Mouse (Mus musculus): ENCODE results near the gene Serinc4. TPM values are rescaled to one million over a fixed set of nuclear protein-coding genes. Genes with fewer than 3 reads are reported as not detected.
A peak's percentile ranks its signal among the peaks of the same experiment; 100 is the strongest.
"Not testable (repeated sequence)": the region's sequence is repeated elsewhere in the genome, so short reads cannot be mapped to it uniquely, and the experiment has no call there.

Gene Serinc4
- polyA plus RNA-seq (2015; fragmentation: Nextera tagmentation; extraction: Ambion mirVana) = 0.05 TPM in 1 of 2 replicates, not detected in the other

DNA sequence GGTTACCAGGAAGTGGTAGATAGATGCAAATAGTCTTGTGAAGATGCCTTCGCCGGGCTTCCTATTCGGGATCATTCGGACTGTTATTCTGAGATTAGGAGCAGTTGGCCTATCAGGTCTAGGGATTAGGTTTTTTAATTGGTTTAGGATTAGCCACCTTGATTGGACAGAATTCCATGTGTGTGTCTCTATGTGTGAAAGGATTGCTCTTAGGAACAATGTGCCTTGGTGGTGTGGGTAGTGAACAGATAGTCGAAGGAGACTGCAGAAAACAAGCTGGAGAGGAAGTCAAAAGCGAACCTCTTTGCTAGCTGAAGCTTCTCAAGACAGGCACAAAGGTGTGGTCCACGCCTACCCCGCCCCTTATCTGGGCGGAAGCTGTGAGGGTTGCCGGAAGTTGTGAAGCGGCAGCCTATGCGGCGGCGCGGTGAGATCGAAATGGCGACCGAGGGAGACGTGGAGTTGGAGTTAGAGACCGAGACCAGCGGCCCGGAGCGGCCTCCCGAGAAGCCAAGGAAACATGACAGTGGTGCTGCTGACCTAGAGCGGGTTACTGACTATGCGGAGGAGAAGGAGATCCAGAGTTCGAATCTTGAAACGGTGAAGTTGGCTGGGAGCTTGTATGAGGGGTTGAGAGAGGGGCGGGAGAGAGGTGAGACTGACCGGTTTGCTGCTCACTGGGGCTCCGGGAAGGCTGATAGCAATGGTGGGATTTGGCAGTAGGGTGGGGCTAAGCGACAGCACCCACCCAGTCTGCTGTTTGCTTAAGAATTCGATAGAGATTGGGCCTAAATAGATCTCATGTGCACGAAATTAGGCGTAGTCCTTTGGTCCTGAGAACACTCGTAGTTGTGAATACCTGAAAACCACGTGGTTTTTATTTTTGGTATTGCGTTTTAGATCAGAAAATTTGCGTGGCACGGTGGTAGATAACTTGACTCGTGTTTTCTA is at the start of gene Serinc4:
Serinc4 (minus strand) TSS at position 90 of the 951 bp plus-strand sequence.
- peak within 1 kb of the TSS; percentile 72 for H3K9ac ChIP-seq (ENCODE audit: low read depth, low read length)
- no peak for TF ChIP-seq CTCF (IDR thresholded peaks at IDR 0.05; ENCODE audit: low read depth)
- peaks cover 23% of the 10 kb centered on the region for H3K36me3 ChIP-seq (ENCODE audit: control insufficient read depth, insufficient read depth)
- 0 out of 2 replicates have a peak, but pooled peaks cover 8% of the 10 kb centered on the region for H3K4me1 ChIP-seq (replicated peaks; ENCODE audit: control insufficient read depth, insufficient read depth, low read length)
- peak within 1 kb of the TSS; percentile 81 for H3K27ac ChIP-seq (ENCODE audit: low read depth, low read length)
- H3K27me3 ChIP-seq (replicated peaks; ENCODE audit: control insufficient read depth, insufficient read depth, low read length) = no peaks in the 10 kb centered on the region
- no peaks in the 10 kb centered on the region for H3K9me3 ChIP-seq (ENCODE audit: control insufficient read depth)
- peak; percentile 87 for ATAC-seq
- peak within 1 kb of the TSS; percentile 74 for H3K4me3 ChIP-seq (ENCODE audit: low read depth, low read length)
- H3K4me2 ChIP-seq (replicated peaks; ENCODE audit: low read depth) = peak within 1 kb of the TSS; percentile 76
- WGBS = 2% methylated on average over 41 of the region's 41 CpGs

DNA sequence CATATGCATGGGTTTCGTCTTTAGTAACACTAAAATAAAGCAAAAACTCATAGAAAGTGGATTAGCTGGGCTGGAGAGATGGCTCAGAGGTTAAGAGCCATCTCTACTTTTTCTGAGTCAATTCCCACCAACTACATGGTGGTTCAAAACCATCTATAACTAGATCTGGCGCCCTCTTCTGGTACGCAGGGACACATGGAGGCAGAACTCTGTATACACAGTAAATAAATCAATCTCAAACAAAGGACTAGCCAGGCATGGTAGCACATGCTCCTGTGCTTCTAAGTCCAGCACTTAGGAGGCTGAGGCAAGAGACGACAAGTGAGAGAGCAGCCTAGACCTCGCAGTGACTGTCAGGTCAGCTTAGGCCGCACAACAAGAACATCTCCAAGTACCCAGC is 45.0 kb upstream of the Serinc4 start:
- H3K4me2 ChIP-seq (replicated peaks; ENCODE audit: low read depth); H3K36me3 ChIP-seq (ENCODE audit: control insufficient read depth, insufficient read depth); ATAC-seq; H3K4me3 ChIP-seq (ENCODE audit: low read depth, low read length); H3K4me1 ChIP-seq (replicated peaks; ENCODE audit: control insufficient read depth, insufficient read depth, low read length); H3K27me3 ChIP-seq (replicated peaks; ENCODE audit: control insufficient read depth, insufficient read depth, low read length); H3K27ac ChIP-seq (ENCODE audit: low read depth, low read length); H3K9ac ChIP-seq (ENCODE audit: low read depth, low read length); H3K9me3 ChIP-seq (ENCODE audit: control insufficient read depth): not testable (repeated sequence)
- 100% methylated on average over 1 of the region's 6 CpGs for WGBS

DNA sequence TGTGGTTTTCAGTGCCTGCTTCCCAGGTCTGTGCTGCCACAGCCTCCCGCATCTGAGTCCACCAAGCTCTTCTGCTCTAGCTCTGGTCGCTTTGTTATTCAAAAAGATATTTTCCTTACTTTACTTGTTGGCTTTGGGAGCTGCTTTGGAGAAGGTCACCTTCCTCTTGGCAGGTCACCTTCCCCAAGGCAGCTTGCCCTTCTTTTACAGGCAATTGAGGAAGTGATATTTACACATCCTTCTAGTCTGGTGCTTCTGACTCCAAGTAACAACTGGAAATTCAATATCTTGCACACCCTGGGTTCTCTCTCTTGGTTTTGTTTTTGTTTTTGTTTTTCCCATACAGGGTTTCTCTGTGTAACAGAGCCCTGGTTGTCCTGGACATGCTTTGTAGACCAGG is 27.8 kb upstream of the Serinc4 start:
- not testable (repeated sequence) for ATAC-seq; H3K4me3 ChIP-seq (ENCODE audit: low read depth, low read length); H3K36me3 ChIP-seq (ENCODE audit: control insufficient read depth, insufficient read depth); H3K27me3 ChIP-seq (replicated peaks; ENCODE audit: control insufficient read depth, insufficient read depth, low read length); H3K4me1 ChIP-seq (replicated peaks; ENCODE audit: control insufficient read depth, insufficient read depth, low read length); H3K27ac ChIP-seq (ENCODE audit: low read depth, low read length); H3K4me2 ChIP-seq (replicated peaks; ENCODE audit: low read depth); H3K9me3 ChIP-seq (ENCODE audit: control insufficient read depth); H3K9ac ChIP-seq (ENCODE audit: low read depth, low read length)
- WGBS = 64% methylated on average over 1 of the region's 2 CpGs

DNA sequence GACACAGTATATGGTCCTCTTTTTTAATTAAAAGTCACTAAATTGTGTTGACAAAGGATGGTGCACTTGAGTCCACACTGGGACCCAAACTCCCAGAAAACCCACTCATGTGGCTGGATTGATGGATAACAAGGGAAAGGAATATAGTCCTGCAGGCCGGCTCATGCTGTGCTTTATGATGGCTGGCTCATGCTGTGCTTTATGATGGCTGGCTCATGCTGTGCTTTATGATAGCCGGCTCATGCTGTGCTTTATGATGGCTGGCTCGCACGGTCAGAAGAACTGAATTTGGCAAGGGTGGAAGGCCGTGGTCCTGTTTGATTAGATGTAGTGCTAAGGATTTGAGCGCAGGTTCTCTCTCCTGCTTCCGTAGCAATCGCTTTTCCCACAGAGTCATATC is 27.0 kb upstream of the Serinc4 start:
- Histone ChIP-seq H3K4me2 (replicated peaks; ENCODE audit: low read depth) (no peak overlapping the region), H3K36me3 (ENCODE audit: control insufficient read depth, insufficient read depth) (no peaks in the 10 kb centered on the region), H3K27ac (ENCODE audit: low read depth, low read length) (no peak overlapping the region), H3K9me3 (ENCODE audit: control insufficient read depth) (no peaks in the 10 kb centered on the region), H3K9ac (ENCODE audit: low read depth, low read length) (no peak overlapping the region), H3K4me1 (replicated peaks; ENCODE audit: control insufficient read depth, insufficient read depth, low read length) (no peaks in the 10 kb centered on the region), H3K27me3 (replicated peaks; ENCODE audit: control insufficient read depth, insufficient read depth, low read length) (no peaks in the 10 kb centered on the region), H3K4me3 (ENCODE audit: low read depth, low read length) (no peak overlapping the region)
- ATAC-seq = no peak
- WGBS = 61% methylated on average over 8 of the region's 8 CpGs
- TF ChIP-seq CTCF (IDR thresholded peaks at IDR 0.05; ENCODE audit: low read depth) = no peak

DNA sequence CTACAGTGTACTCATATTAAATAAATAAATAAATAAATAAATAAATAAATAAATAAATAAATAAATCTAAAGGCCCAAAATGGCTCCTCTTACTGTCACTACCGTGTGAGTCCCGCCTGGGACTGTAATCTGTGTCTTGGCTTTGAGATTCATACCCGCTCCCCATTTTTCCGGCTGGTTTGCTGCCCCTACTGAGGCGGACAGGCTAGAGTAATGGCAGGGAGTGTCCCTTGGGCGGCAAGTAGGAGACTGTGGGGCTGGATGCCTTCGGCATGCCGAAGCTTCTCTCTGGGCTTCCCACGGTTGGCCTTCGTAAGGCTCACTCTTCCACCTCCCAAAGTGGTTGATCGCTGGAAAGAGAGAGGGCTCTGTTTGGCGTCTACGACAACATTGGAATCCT is 24.3 kb upstream of the Serinc4 start:
- H3K27me3 ChIP-seq (replicated peaks; ENCODE audit: control insufficient read depth, insufficient read depth, low read length); ATAC-seq; H3K4me1 ChIP-seq (replicated peaks; ENCODE audit: control insufficient read depth, insufficient read depth, low read length); H3K36me3 ChIP-seq (ENCODE audit: control insufficient read depth, insufficient read depth); H3K27ac ChIP-seq (ENCODE audit: low read depth, low read length); H3K4me2 ChIP-seq (replicated peaks; ENCODE audit: low read depth); H3K4me3 ChIP-seq (ENCODE audit: low read depth, low read length); H3K9ac ChIP-seq (ENCODE audit: low read depth, low read length); H3K9me3 ChIP-seq (ENCODE audit: control insufficient read depth): not testable (repeated sequence)
- 82% methylated on average over 13 of the region's 13 CpGs for WGBS

DNA sequence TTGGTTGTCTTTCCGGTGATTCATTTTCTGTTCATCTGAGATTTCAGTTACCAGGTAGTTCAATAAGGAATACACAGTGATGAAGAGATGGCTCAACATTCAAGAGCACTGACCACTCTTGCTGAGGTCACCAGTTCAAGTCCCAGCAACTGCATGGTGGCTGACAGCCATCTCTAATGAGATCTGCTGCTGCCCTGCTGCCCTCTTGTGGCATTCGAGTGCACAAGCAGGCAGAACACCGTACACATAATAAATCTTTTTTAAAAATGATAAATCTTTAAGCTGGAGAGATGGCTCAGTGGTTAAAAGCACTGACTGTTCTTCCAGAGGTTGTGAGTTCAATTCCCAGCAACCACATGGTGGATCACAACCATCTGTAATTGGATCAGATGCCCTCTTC is 23.9 kb upstream of the Serinc4 start:
- H3K27me3 ChIP-seq (replicated peaks; ENCODE audit: control insufficient read depth, insufficient read depth, low read length) = no peaks in the 10 kb centered on the region
- no peak overlapping the region for H3K9ac ChIP-seq (ENCODE audit: low read depth, low read length)
- H3K4me2 ChIP-seq (replicated peaks; ENCODE audit: low read depth) = no peak overlapping the region
- H3K4me1 ChIP-seq (replicated peaks; ENCODE audit: control insufficient read depth, insufficient read depth, low read length) = no peaks in the 10 kb centered on the region
- peak; percentile 74 for TF ChIP-seq CTCF (IDR thresholded peaks at IDR 0.05; ENCODE audit: low read depth)
- no peak overlapping the region for H3K4me3 ChIP-seq (ENCODE audit: low read depth, low read length)
- no peak overlapping the region for H3K27ac ChIP-seq (ENCODE audit: low read depth, low read length)
- no peak for ATAC-seq
- 54% methylated on average over 3 of the region's 3 CpGs for WGBS
- H3K9me3 ChIP-seq (ENCODE audit: control insufficient read depth) = no peaks in the 10 kb centered on the region
- no peaks in the 10 kb centered on the region for H3K36me3 ChIP-seq (ENCODE audit: control insufficient read depth, insufficient read depth)

Measured in intestine, postnatal 0 days (tissue).